Mouse (Mus musculus) layer of hippocampus, adult 18-20 months (tissue): Measurements from ENCODE around the gene Ptprj. TPM values are rescaled to one million over a fixed set of nuclear protein-coding genes. Genes with fewer than 3 reads are reported as not detected.
"Not testable (repeated sequence)": the region's sequence is repeated elsewhere in the genome, so short reads cannot be mapped to it uniquely, and the experiment has no call there.

ENCODE experiments used
- DNase-seq, 2 experiments: peaks; one replicate each; pipeline ENCODE4 v3.0.0; 2022; ENCODE audit warnings: low spot score in 2 of 2
- total RNA-seq, 2 experiments: library from RNA; stranded (reverse); gene quantifications; 2 replicates each; pipeline ENCODE4 v1.2.3; 2021

The Ptprj gene
- total RNA-seq, 2 experiments from 2014 or later: 114 TPM

DNA sequence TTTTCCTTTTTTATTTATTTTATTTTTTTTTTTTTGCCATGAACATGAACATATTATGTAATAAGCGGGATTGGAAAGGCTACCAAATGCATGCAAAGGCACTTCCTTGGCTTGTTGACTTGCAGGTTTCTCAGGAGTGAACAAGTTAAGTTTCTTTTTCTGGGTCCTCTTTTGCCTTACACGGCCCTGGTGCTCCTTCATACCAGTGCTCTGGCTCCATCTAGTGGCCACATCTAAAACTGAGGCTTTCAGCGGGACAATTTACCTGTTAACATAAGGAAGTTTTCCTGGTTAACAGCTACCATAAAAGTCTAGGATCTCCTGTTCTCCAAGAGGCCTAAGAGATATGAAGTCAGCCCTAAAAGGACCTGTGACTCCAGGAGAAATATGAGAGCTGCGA, 150.7 kb downstream of the Ptprj start:
- DNase-seq: not testable (repeated sequence)

GRCm38 (mm10) chr2:90428988-90429717, 151.3 kb downstream of the Ptprj start:
- DNase-seq: not testable (repeated sequence)

GRCm38 (mm10) chr2:90424937-90425336, 155.5 kb downstream of the Ptprj start:
- not testable (repeated sequence) for DNase-seq

DNA sequence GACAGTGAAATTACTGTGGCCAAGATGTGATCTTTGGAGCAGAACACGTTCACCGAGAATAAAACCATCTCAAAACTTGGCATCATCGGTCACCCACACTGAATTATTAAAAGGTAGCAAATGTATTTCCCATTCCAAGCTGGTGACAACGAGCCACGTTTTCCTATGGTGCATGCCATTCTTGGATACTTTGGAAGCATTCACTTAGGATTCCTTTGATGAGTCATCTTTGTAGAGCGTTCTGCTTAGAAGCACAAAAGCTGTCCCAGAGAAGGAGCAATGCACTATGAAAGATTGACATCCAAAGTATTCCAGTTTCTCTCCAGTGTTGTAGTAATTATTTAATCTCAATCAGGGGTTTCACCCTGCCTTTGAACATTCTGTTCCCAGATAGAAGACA, 158.2 kb downstream of the Ptprj start:
- not testable (repeated sequence) for DNase-seq

DNA sequence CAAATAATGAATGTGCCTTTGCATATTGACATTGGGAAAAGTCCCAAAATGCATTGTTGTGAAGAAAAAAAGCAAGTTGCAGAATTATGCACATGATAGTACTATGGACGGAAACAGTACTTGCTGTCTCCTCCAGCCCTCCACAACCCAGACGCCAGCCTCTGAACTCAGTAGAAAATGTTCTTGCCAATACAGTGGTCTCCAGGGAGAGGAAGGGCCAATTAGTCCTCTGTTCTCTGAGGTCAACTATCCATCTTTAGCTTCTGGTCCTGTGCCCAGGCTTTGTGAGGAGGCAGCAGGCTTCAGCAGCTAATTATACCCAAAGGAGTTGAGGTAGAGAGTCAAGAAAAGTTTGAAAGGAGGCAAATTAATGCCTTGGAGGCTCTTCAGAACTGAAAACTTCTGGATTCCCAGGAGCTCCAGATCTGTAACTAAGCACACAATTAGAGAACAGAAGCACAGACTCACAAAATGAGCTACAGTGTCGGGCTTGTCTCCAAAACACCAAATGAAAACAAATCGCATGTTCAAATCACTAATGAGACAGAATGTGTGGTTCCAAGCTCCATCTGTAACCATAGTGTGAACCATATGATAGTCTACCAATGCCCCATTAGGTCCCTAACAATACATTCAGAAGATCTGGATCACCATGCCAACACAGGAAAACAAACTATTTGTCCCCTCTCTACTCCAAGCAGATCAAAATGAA, 166.2 kb downstream of the Ptprj start:
- DNase-seq: peak in 1 of 2 experiments; percentile 54

DNA sequence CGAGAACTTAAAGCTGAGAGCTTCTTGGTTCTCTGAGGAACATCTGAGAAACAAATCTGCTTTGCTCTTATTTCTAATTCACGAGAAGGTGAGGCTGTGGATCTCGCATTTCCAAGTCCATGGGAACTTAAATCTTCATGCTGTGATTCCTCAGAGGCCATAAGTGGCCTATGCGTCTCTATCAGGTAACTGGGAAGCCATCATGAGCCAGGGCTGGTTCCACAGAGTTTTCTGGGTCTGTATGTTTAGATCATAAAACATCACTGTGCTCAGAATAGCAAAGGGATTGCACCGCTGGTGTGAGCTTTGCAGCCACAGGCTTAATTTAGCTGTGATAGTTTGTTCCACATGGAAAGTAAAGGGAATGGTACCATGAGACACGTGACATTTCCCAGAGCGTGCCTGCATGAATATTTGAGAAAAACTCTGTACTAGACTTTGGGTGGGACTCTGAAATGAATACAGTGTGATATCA, 181.8 kb downstream of the Ptprj start, which contains the start of gene Olfr1274-ps:
Gene Olfr1274-ps (plus strand): TSS at position 51 of the 475 bp plus-strand sequence.
- not testable (repeated sequence) for DNase-seq

Other genes with a start within 250 kb of the Ptprj start
- not detected for gene Olfr1274-ps, start 182.0 kb downstream of the Ptprj start, total RNA-seq
- gene Nup160, start 96.6 kb upstream of the Ptprj start, total RNA-seq: 10 to 100 TPM; 11.5 to 17.4 TPM
- 10 to 100 TPM; 46.9 to 51.0 TPM for gene Fnbp4, start 164.7 kb upstream of the Ptprj start, total RNA-seq
- 1 to 10 TPM in 1 of 2 experiments, under 1 TPM in 1; 0.64 to 1.5 TPM for gene Agbl2, start 202.1 kb upstream of the Ptprj start, total RNA-seq